Mouse (Mus musculus) brown adipose tissue, adult 24 weeks (tissue): Measurements from ENCODE around the gene Gm20792. TPM values are rescaled to one million over a fixed set of nuclear protein-coding genes. Genes with fewer than 3 reads are reported as not detected.
"Not testable (repeated sequence)": the region's sequence is repeated elsewhere in the genome, so short reads cannot be mapped to it uniquely, and the experiment has no call there.

ENCODE experiments used
- H3K27ac ChIP-seq: fragments of 200-500 bp; replicated peaks from 2 replicates; pipeline ENCODE4 v1.5.1; 2012; ENCODE audit warnings: low read depth, mild to moderate bottlenecking, low read length
- H3K4me1 ChIP-seq: fragments of 200-500 bp; 2 replicates; pipeline ENCODE4 v1.6.1; 2012; ENCODE audit warnings: low read length, mixed read lengths; ENCODE audit not compliant: control insufficient read depth, insufficient read depth, insufficient read length
- H3K4me3 ChIP-seq: fragments of 200-500 bp; 2 replicates; pipeline ENCODE4 v1.5.1; 2012; ENCODE audit warnings: low read depth, mild to moderate bottlenecking, low read length, moderate library complexity; ENCODE audit not compliant: insufficient read depth
- polyA plus RNA-seq: library from polyadenylated mRNA; stranded (reverse); fragments of >200 nt; gene quantifications from 2 replicates; pipeline ENCODE4 v1.2.4, GENCODE M21; 2012; ENCODE audit not compliant: missing spikeins, insufficient read depth, insufficient read length

The Gm20792 gene
- polyA plus RNA-seq: not detected in 2 replicates

DNA sequence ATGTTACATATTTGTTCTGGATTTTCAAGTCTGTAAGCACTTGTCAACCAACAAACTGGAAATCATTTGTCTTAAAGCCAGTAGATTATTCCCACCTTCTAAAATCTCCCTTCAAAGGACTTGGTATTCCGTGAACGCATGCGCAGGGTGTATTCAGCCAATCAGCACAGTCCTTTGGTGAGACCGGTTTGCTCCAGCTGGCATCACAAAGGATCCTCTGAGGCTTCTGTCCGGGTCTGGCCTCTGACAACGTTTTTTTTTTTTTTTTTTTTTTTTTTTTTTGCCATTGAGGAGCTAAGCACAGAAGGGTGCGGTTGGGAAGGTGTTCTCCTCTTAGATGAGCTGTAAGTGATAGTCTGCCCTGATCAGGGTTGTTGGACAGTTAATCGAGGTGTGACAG, at the start of gene Gm20792:
Gene Gm20792, plus strand, starts transcription at position 301 of the 400 bp plus-strand sequence.
- not testable (repeated sequence) for H3K27ac ChIP-seq, H3K4me3 ChIP-seq, H3K4me1 ChIP-seq
